Mouse (Mus musculus): ENCODE results near the gene Rgs4.

Gene Rgs4

DNA sequence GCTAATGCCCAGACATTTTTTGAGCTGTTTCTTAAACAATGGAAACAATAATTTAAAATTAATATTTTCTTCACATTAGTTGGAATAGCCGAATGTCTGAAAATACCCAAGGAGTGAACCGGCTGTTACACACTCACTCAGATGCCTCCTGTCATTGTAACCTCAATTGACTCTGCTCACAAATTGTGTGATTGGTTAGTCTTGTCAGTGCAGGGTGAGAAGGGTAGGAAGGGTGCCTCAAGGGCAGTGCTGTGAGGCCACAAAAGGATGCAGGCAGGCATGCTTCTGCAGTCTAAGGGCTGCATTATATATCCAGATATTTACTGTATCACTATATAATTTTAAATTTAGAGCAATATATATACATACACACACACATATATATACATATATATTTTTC lies 54.4 kb downstream of the Rgs4 start:
- DNase-seq (ENCODE audit: extremely low read depth, insufficient read length, low spot score), result no peak

Measured in 3134 (cell line).